Mouse (Mus musculus): ENCODE measurements around the gene Scaper.

GRCm38 (mm10) chr9:55712016-55712415, 225.9 kb downstream of the Scaper start:
- TF ChIP-seq CTCF (IDR thresholded peaks at IDR 0.05; ENCODE audit: low read depth) (no peak), EP300 (IDR thresholded peaks at IDR 0.05; ENCODE audit: low read depth) (no peak)
